Mouse (Mus musculus): ENCODE results near the gene Ephb2.

GRCm38 (mm10) chr4:136830272-136830823, 5.4 kb downstream of the Ephb2 start:
- TF ChIP-seq CTCF (IDR thresholded peaks at IDR 0.05; ENCODE audit: control insufficient read depth, insufficient read depth, insufficient replicate concordance, low read depth, low read length) (no peak), POLR2A (IDR thresholded peaks at IDR 0.05; ENCODE audit: control insufficient read depth, low read depth, low read length) (no peak)

Data from testis, adult 2 months (tissue).